Mouse (Mus musculus) layer of hippocampus, adult 9-11 months (tissue): ENCODE measurements around the gene Ago3.

Source experiments
- DNase-seq: peaks from one replicate; pipeline ENCODE4 v3.0.0; 2022

Gene Ago3

DNA sequence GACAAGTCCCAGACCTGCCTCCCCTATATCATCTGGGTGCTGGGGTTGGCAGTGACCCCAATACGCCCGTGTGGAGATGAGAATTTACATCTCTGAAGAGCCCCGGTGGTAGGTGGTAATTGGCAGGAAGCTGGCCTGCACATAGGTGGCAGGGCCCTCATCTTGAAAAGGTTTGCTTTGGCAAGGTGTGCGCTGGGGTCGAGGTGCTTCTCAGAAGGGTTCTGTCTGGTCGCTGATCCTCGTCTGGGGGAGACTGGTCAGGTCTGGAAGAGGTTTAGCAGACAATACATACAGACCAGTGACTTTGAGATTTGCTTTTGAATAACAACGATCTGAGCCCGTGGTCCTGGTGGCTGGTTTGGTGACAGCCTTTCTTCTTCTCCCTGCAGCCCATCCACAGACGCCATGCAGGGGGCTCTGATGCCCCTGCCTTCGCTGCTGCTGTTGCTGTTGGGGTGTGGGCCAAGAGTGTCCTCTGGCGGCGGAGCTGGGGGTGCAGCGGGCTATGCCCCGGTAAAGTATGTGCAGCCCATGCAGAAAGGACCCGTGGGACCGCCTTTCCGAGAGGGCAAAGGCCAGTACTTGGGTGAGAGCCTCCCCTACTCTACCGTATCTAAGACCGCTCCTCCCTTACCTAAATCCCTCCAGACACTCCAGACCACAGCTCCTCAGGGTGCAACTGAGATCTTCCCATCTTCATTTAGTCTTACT is 120.0 kb downstream of the Ago3 start:
- no peak for DNase-seq

DNA sequence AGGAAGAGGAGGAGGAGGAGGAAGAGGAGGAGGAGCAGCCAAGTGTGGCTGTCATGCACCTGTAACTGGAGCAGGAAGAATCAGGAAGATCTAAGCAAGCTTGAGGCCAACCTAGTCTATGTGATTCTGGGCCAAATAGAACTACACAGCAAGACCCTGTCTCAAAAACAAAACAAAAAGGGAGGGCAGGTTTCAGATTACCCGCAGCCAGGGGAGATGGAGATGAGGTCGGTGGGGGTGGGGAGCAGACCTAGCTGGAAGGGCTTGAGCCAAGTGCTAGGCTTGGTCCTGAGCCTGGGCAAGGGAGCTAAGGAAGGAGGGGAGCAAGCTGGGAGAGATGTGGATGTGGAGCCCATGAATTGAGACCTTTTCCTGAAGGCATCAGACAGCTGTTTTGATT is 122.5 kb downstream of the Ago3 start:
- no peak for DNase-seq

DNA sequence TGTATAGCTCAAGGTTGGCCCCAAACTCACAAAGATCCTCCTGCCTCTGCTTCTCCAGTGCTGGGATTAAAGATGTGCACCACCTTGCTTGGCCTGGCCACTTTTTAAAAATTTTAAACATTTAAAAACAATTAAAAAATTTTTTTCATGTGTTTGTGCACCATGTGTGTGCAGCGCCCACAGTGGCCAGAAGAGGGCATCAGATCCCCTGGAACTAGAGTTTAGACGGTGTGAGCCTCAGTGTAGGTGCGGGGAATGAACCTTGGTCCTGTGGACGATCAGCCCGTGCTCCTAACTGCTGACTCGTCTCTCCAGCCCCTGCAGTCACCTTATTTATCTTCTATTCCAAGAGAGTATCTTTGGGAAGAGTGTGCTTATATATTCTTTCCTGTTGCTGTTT is 123.3 kb downstream of the Ago3 start:
- DNase-seq = no peak

DNA sequence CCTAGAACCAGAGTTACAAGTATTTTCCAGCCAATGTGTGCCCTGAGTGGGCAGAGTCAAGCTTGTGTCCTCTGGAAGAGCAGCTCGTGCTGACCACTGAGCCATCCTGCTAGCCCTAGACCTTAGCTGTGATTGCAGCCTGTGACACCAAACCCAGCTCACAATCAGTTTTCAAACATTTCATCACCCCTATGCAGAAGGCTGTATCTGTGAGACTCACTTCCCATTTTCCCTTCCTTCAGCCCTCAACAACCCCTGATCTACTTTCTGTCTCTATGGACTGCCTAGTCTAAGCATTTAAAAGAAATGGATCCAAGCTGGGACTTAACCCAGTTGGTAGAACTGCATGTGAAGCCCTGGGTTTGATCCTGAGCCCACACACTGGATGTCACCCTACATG is 123.9 kb downstream of the Ago3 start:
- no peak for DNase-seq

DNA sequence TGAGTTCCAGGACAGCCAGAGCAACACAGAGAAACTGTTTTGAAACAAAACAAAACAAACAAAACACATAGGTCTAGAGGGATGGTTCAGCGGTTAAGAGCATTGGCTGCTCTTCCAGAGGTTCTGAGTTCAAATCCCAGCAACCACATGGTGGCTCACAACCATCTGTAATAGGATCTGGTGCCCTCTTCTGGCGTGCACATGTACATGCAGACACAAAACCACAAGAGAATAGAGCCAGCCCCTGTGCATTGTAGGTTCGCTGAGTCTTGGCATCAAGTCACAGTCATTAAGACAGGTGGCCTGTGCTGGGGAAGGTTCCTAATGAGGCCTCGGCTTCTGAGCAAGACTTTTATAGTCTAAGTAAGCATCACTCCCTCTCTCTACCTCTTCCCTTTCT is 125.5 kb downstream of the Ago3 start:
- no peak for DNase-seq

DNA sequence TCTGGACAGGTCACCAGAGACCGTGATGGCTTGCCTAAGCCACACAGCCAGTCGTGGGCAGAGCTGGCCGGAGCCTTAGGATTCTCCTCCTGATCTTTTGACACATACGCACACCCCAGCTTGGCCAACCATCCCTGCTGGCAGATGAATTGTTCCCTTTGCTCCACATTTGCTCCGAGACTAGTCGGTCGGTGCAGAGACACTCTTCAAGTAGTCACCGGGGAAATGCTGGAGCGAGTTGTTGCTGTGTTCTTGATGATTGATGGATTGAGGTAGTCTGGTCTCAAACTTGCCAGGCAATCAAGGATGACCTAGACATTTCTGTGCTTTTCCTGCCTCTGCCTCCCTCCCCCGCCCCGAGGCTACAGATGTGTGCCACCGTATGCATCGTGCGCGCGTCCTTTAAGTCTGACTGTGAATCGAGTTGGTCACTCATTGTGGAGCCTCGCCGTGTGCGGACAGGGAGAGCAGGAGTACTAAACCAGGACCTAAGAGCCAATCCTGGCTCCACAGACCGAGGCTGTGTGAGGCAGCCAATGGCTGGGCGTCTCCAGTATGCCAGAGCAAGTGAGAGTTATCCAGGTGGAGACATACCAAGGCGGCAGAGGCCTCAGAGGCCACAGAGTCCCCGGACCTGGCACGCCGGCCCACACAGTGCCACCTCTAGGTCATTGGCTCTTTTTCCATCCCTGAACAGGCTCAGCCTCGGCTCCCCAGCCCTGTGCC is 127.6 kb downstream of the Ago3 start:
- no peak for DNase-seq

DNA sequence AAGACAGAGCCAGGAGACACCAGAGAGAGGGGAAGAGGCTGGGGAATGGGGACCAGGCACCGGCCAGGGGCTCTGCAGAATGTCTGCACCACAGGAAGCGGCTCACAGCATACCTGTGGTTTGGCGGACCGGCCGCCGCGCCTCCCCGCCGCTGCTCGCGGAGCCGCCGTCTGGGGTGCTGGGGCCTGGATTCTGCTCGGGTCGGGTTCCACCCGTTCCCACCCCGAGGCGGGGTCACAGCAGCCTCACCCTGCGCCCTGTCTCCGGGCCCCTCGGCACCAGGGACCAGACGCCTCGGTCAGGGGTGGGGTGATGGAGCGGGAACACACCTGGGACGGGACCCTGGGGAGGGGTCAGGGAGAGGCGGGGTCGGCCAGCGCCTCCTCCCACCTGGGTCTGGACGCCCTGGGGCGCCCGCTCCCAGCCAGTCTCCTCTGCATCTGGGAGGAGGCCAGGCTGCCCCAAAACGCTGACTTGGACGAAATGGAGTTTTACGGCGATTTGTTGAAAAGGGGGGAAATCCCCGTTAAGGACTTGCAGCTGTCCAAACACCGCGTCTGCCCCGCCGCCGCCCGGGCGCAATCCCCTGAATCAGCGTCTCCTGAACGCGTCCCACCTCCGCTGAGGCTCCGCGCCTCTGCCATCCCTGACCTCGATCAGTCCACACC is 128.3 kb downstream of the Ago3 start:
- no peak for DNase-seq

DNA sequence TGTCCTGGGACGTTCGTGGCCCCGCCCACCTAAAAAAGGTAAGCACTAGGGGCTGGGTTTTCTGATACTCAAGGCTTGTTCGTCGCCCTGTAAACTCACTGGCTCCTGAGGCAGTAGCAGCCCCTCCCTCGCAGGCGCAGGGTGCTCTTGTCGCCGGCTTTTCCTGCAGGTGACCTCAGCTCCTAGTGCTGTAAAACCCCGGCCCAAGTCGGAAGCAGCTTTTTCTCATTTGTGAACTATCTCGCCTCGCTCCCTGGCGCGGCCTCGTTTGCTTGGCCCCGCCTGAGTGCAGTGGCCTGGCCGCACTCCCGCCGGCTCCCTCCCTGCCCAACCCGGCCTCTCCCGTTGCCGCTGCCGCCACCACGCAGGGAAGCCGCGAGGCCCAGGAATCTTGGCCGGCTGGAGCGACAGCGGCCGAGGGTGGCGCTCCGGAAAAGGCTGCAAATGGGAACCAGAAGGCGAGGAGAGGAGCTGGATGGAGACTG is 132.7 kb downstream of the Ago3 start:
- no peak for DNase-seq

DNA sequence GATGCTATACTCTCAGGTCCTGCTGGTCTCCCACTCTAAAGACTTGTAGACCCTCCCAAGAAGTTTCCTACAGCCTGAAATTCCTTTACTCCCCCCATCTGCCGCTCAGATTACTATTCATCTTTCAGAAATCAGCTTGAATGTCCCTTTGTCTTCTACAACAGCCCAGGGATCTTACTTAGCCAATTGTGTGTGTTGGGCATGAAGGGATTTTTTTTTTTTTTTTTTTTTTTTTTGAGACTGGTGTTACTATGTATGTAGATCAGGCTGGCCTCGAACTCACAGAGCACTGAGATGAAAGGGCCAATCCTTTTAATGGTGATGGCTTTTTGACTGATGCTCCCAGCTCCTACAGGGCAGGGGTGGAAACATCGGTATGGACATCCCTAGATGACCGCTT is 133.4 kb downstream of the Ago3 start:
- DNase-seq = no peak

DNA sequence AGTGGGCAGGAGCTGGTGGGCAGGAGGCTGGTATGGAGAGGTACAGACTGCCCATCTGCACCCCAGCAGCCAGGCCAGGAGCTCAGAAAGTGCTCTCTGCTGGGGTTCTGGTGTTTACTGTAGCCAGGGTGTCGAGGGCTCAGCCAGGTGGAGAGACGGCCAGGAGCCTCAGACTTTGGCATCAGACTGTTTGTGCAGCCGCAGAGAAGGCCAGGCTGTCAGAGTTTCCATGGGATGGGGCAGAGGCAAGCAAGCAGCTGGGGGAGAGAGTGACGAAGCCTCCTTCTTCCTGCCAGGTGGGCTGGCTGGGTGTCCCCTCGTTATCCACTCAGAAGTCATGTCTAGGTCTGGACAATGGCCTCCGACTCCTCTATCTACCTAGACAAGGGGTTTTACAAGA is 134.2 kb downstream of the Ago3 start:
- DNase-seq = no peak

DNA sequence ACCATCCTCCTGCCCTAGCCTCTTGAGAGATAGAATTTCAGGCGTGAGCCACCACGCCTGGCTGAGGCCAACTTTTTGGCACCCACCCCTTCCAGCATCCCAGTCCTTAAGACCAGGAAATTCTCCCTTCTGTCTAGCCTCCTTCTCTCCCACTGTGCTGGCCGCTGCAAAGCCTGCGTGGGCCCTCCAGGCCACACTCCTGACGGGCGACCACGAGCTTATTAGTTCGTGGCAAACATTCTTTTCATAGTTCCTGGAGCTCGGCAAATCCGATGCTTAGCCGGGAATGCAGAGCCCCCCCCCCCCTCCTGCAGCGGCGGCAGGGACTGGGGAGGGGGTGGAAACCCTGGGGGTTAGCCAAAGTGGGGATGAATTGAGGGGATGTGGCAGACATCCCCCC is 138.2 kb downstream of the Ago3 start:
- DNase-seq = no peak

DNA sequence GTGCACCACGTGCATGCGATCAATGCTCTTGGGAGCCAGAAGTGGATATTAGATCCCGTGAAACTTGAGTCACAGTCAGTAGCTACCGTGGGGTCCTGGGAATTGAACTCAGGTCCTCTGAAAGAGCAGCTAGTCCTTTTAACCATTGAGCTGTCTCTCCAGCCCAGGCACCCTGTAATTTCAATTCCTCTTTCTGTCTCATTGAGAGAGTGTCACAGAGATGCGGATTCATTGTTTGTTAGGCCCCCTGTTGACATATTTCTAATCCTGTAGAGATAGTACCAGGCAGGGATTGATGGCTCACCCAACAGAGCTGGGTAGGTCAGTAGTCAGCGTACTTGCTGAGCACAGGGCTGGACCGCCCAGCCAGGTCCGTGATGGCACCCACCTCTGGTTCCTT is 139.0 kb downstream of the Ago3 start:
- DNase-seq = no peak

DNA sequence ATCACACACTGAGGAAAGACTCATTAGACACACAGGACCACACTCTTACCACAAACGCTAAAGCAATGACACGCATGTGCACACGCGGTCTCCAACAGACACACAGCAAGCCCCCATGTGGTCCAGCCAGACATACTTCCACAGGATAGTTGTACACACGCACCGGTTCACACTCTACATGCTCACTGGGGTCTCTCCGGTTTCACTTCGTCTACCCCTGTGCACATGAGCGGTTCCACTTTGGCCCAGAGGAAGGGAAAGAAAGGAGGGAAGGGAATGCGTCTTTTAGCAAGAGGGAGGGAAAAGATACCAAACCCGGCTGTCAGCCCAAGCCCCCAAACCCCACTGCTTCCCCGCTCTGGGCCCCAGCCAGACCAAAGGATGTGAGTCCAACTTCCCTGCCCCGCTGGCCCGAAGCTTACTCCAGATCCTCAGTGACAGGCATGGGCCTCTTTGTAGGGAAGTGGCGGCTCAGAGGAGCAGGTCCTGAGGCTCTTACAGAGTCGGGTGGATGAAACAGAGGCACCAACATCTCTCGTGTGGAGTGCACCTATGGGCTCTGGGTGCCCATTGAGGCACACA is 141.2 kb downstream of the Ago3 start:
- no peak for DNase-seq

DNA sequence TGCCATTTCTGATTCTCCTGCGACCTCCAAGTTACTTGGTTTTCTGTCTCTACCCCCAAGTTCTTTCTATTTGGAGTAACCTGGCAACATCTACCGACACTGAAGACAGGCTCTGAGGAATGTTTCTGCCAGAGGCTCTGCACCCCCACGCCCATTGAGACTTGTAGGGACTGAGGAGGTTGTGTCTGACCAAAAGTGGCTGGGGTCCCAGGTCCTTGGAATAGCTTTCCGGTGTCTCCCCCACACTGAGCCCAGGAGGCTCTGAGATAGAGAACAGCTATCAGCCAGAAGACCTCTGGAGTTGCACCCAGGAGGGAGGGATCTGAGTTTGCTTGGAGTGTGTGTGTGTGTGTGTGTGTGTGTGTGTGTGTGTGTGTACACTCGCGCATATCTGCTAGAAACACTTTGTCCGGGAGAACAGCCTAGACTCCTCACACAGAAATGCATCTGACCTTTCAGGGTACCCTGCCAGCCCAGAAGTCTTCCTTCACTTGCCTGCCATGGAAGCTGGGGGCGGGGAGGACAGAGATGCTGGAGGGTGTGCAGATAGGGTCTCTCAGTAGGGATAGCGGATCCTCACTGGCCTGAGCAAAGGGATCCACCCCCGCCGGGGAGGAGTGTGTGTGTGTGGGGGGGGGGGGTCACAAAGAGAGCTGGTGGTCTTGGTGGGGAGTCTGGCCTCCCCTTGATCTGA is 141.9 kb downstream of the Ago3 start:
- no peak for DNase-seq

DNA sequence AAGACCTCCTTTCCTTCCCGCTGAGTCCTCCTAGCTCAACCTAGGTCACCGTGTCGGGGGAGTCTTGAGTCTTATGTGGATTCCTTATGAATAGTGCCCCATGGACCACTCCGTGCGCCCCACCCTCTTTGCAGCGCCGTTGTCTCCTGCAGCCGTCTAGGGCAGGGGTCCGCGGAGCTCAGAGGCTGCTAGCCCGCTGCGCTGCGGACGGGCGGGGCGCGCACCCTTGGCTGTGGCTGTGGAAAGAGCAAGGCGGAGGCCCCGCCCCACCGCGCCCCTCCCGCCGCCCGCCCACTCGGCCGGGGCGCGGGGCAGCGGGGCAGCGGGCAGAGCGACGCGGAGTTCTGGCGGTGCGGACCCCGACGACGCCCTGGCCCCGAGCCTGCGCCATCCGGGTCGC is 142.9 kb downstream of the Ago3 start, which contains the start of gene Col8a2:
Gene Col8a2 (plus strand): TSS at position 302 of the 400 bp plus-strand sequence.
- DNase-seq = no peak

DNA sequence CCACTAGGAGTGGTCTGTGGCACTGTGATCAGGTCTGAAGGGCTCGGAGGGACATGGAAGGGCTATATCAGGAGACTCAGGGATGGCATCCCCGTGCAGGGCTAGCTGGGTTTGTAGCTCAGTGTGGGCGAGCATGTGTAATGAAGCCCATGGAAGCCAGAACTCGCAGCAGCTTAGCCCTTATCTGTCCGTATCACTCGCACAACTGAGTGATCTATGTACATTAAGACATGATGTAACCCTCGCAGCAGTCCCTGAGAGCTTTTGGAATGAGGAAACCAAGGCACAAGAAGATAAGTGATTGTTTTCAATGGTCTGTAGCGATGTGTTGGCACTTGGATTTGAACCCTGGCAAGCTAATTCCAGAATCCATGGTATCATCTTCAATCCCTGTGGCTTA is 145.8 kb downstream of the Ago3 start:
- DNase-seq = no peak

DNA sequence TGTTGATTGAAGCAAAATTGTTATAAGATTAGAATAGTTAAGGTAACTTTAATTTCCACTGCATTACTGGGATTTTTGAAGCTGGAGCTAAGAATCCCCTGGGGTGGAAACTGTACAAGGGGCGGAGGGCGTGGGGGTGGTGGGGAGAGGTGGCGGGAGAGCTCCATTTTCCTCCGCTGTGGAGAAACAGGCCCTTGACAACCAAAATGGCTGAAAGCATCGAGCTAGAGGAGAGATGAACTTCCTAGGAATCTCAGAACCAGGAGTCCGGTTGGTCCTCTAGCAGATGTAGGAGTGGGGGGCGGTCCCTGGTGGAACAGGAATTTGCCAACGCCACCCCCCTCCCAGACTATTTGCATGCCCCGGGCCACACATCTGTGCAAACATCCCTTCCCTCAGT is 147.7 kb downstream of the Ago3 start:
- no peak for DNase-seq
